Mouse (Mus musculus) liver, embryonic 13.5 days (tissue): ENCODE data around the gene Eif5a. TPM values are rescaled to one million over a fixed set of nuclear protein-coding genes. Genes with fewer than 3 reads are reported as not detected.
A peak's percentile ranks its signal among the peaks of the same experiment; 100 is the strongest.

ENCODE experiments used
- ATAC-seq: fragments of 200-750 bp; cut with Nextera tagmentation; 2 replicates; pipeline ENCODE4 v1.8.0; 2017; ENCODE audit warnings: low read depth, mild to moderate bottlenecking, moderate number of reproducible peaks, moderate library complexity
- DNase-seq: peaks from one replicate; pipeline ENCODE4 v3.0.0; 2022
- H3K27ac ChIP-seq: fragments of 300-500 bp; sonication (generic); 2 replicates; pipeline ENCODE4 v1.5.1; 2015; ENCODE audit warnings: moderate library complexity, mild to moderate bottlenecking, inconsistent platforms
- H3K27me3 ChIP-seq: fragments of 300-500 bp; sonication (generic); 2 replicates; pipeline ENCODE4 v1.6.1; 2015; ENCODE audit warnings: mild to moderate bottlenecking, inconsistent platforms
- H3K36me3 ChIP-seq: fragments of 300-500 bp; sonication (generic); 2 replicates; pipeline ENCODE4 v1.6.1; 2015; ENCODE audit warnings: mild to moderate bottlenecking, inconsistent platforms
- H3K4me1 ChIP-seq: fragments of 300-500 bp; sonication (generic); replicated peaks from 2 replicates; pipeline ENCODE4 v1.6.1; 2015; ENCODE audit warnings: inconsistent platforms
- H3K4me2 ChIP-seq: fragments of 300-500 bp; sonication (generic); 2 replicates; pipeline ENCODE4 v1.6.1; 2015; ENCODE audit warnings: inconsistent platforms, mild to moderate bottlenecking, moderate library complexity
- H3K4me3 ChIP-seq: fragments of 300-500 bp; sonication (generic); replicated peaks from 2 replicates; pipeline ENCODE4 v1.5.1; 2015; ENCODE audit warnings: mild to moderate bottlenecking, inconsistent platforms
- H3K9ac ChIP-seq: fragments of 300-500 bp; sonication (generic); 2 replicates; pipeline ENCODE4 v1.6.1; 2015; ENCODE audit warnings: mild to moderate bottlenecking, inconsistent platforms
- H3K9me3 ChIP-seq: fragments of 300-500 bp; sonication (generic); replicated peaks from 2 replicates; pipeline ENCODE4 v1.6.1; 2016; ENCODE audit warnings: inconsistent platforms
- WGBS: fragments of 180-500 bp; shearing (Covaris S2); methylation state at CpG from one replicate; pipeline ENCODE4 v1.1.7; 2015; ENCODE audit not compliant: insufficient replicate concordance; 5-methylcytosine and 5-hydroxymethylcytosine counted together
- polyA plus RNA-seq: library from polyadenylated mRNA; unstranded; fragments of >200 nt; fragmentation: Nextera tagmentation; extraction: Ambion mirVana; gene quantifications from 2 replicates; pipeline ENCODE4 v1.2.1, GENCODE M21; 2015

Eif5a gene
- polyA plus RNA-seq, 1 experiment from 2014 or later, result 1,847 TPM

- peaks cover 89% of the 10 kb centered on the region for H3K4me1 ChIP-seq
- H3K27me3 ChIP-seq, result 0 out of 2 replicates have a peak, but pooled peaks cover 4% of the 10 kb centered on the region
- H3K4me2 ChIP-seq, result peak overlapping the region; percentile 97
- H3K36me3 ChIP-seq, result no peaks in the 10 kb centered on the region
- peak overlapping the region; percentile 85 for H3K27ac ChIP-seq
- H3K4me3 ChIP-seq, result peak overlapping the region; percentile 66
- DNase-seq, result peak; percentile 72
- ATAC-seq, result peak; percentile 46
- H3K9ac ChIP-seq, result peak overlapping the region; percentile 75
- no peaks in the 10 kb centered on the region for H3K9me3 ChIP-seq
- under 1% methylated on average over 18 of the region's 18 CpGs for WGBS
These were observed 41.3 kb downstream of the Eif5a start for GRCm38 (mm10) chr11:69880506-69880852.

GRCm38 (mm10) chr11:69879711-69880110, 42.0 kb downstream of the Eif5a start:
- ATAC-seq, result no peak
- Histone ChIP-seq H3K4me3 (peak overlapping the region; percentile 66), H3K27me3 (0 out of 2 replicates have a peak, but pooled peaks cover 4% of the 10 kb centered on the region), H3K9me3 (no peaks in the 10 kb centered on the region), H3K4me1 (peaks cover 89% of the 10 kb centered on the region), H3K4me2 (peak overlapping the region; percentile 97), H3K27ac (peak overlapping the region; percentile 85), H3K36me3 (no peaks in the 10 kb centered on the region), H3K9ac (peak overlapping the region; percentile 75)
- no peak for DNase-seq
- WGBS, result 73% methylated on average over 15 of the region's 15 CpGs

GRCm38 (mm10) chr11:69878952-69879351, 42.8 kb downstream of the Eif5a start:
- peak; percentile 69 for ATAC-seq
- Histone ChIP-seq H3K9ac (peak overlapping the region; percentile 75), H3K4me3 (peak overlapping the region; percentile 66; the same call in 1 of the 2 replicates), H3K9me3 (no peaks in the 10 kb centered on the region), H3K36me3 (no peaks in the 10 kb centered on the region), H3K4me1 (peaks cover 88% of the 10 kb centered on the region), H3K27me3 (0 out of 2 replicates have a peak, but pooled peaks cover 4% of the 10 kb centered on the region), H3K4me2 (peak overlapping the region; percentile 97), H3K27ac (peak overlapping the region; percentile 85)
- peak; percentile 55 for DNase-seq
- WGBS, result 25% methylated on average over 6 of the region's 6 CpGs

- H3K4me1 ChIP-seq, result peaks cover 82% of the 10 kb centered on the region
- H3K4me3 ChIP-seq, result 0 out of 2 replicates have a peak overlapping the region, but pooled peaks have one; percentile 1
- WGBS, result 77% methylated on average over 3 of the region's 3 CpGs
- peak overlapping the region; percentile 97 for H3K4me2 ChIP-seq
- no peaks in the 10 kb centered on the region for H3K36me3 ChIP-seq
- no peaks in the 10 kb centered on the region for H3K9me3 ChIP-seq
- DNase-seq (no peak), ATAC-seq (no peak)
- peak overlapping the region; percentile 85 for H3K27ac ChIP-seq
- 0 out of 2 replicates have a peak, but pooled peaks cover 4% of the 10 kb centered on the region for H3K27me3 ChIP-seq
- H3K9ac ChIP-seq, result peak overlapping the region; percentile 75
These were observed 43.4 kb downstream of the Eif5a start for GRCm38 (mm10) chr11:69878399-69878798.

GRCm38 (mm10) chr11:69877878-69878277, 43.9 kb downstream of the Eif5a start, which contains the start of gene Tmem95:
Gene Tmem95 (minus strand): TSS chr11:69878018.
- Histone ChIP-seq H3K27me3 (0 out of 2 replicates have a peak, but pooled peaks cover 4% of the 10 kb centered on the region), H3K9ac (peak within 1 kb of the TSS; percentile 75), H3K27ac (peak within 1 kb of the TSS; percentile 85), H3K36me3 (no peaks in the 10 kb centered on the region), H3K9me3 (no peaks in the 10 kb centered on the region), H3K4me3 (peak within 1 kb of the TSS; percentile 18; the same call in 1 of the 2 replicates), H3K4me2 (peak within 1 kb of the TSS; percentile 97), H3K4me1 (peaks cover 82% of the 10 kb centered on the region)
- DNase-seq (no peak), ATAC-seq (no peak)
- 76% methylated on average over 11 of the region's 11 CpGs for WGBS

- Histone ChIP-seq H3K9ac (peak overlapping the region; percentile 42; the same call in 1 of the 2 replicates), H3K4me3 (peak overlapping the region; percentile 18; the same call in 1 of the 2 replicates), H3K36me3 (no peaks in the 10 kb centered on the region), H3K27me3 (0 out of 2 replicates have a peak, but pooled peaks cover 3% of the 10 kb centered on the region), H3K9me3 (no peaks in the 10 kb centered on the region), H3K27ac (peak overlapping the region; percentile 24; the same call in 1 of the 2 replicates), H3K4me2 (peak overlapping the region; percentile 44), H3K4me1 (peaks cover 78% of the 10 kb centered on the region)
- WGBS, result 1% methylated on average over 12 of the region's 12 CpGs
- DNase-seq (peak; percentile 82), ATAC-seq (peak; percentile 21; the same call in 1 of the 2 replicates)
These were observed 44.9 kb downstream of the Eif5a start for GRCm38 (mm10) chr11:69876867-69877266.

- 35% methylated on average over 7 of the region's 7 CpGs for WGBS
- no peak overlapping the region for H3K4me3 ChIP-seq
- H3K36me3 ChIP-seq, result no peaks in the 10 kb centered on the region
- H3K27me3 ChIP-seq, result no peaks in the 10 kb centered on the region
- DNase-seq, result no peak
- peaks cover 71% of the 10 kb centered on the region for H3K4me1 ChIP-seq
- peak overlapping the region; percentile 60; the same call in 1 of the 2 replicates for H3K27ac ChIP-seq
- H3K4me2 ChIP-seq, result peak overlapping the region; percentile 44; the same call in 1 of the 2 replicates
- no peaks in the 10 kb centered on the region for H3K9me3 ChIP-seq
- ATAC-seq, result no peak
- H3K9ac ChIP-seq, result 0 out of 2 replicates have a peak overlapping the region, but pooled peaks have one; percentile 6
These were observed 45.6 kb downstream of the Eif5a start for GRCm38 (mm10) chr11:69876186-69876585.

GRCm38 (mm10) chr11:69872451-69872850, 49.3 kb downstream of the Eif5a start:
- no peak overlapping the region for H3K9ac ChIP-seq
- 74% methylated on average over 4 of the region's 4 CpGs for WGBS
- ATAC-seq (no peak), DNase-seq (no peak)
- H3K4me3 ChIP-seq, result no peak overlapping the region
- no peaks in the 10 kb centered on the region for H3K27me3 ChIP-seq
- no peak overlapping the region for H3K4me2 ChIP-seq
- no peaks in the 10 kb centered on the region for H3K36me3 ChIP-seq
- H3K4me1 ChIP-seq, result peaks cover 48% of the 10 kb centered on the region
- H3K27ac ChIP-seq, result 0 out of 2 replicates have a peak overlapping the region, but pooled peaks have one; percentile 16
- H3K9me3 ChIP-seq, result no peaks in the 10 kb centered on the region

- Histone ChIP-seq H3K4me2 (no peak overlapping the region), H3K27ac (no peak overlapping the region), H3K9me3 (no peaks in the 10 kb centered on the region), H3K36me3 (no peaks in the 10 kb centered on the region), H3K4me1 (peaks cover 48% of the 10 kb centered on the region), H3K9ac (no peak overlapping the region), H3K4me3 (no peak overlapping the region), H3K27me3 (no peaks in the 10 kb centered on the region)
- no peak for ATAC-seq
- 80% methylated on average over 7 of the region's 7 CpGs for WGBS
- DNase-seq, result no peak
These were observed 49.9 kb downstream of the Eif5a start for GRCm38 (mm10) chr11:69871822-69872221.

- Histone ChIP-seq H3K27me3 (no peaks in the 10 kb centered on the region), H3K27ac (no peak overlapping the region; the same call in 1 of the 2 replicates), H3K36me3 (no peaks in the 10 kb centered on the region), H3K9ac (no peak overlapping the region), H3K4me1 (peaks cover 44% of the 10 kb centered on the region), H3K4me3 (no peak overlapping the region), H3K9me3 (no peaks in the 10 kb centered on the region), H3K4me2 (no peak overlapping the region)
- ATAC-seq (peak; percentile 58; the same call in 1 of the 2 replicates), DNase-seq (no peak)
- 56% methylated on average over 2 of the region's 2 CpGs for WGBS
These were observed 51.3 kb downstream of the Eif5a start for GRCm38 (mm10) chr11:69870289-69871069.

- Histone ChIP-seq H3K4me2 (no peak overlapping the region), H3K27me3 (no peaks in the 10 kb centered on the region), H3K27ac (no peak overlapping the region; the same call in 1 of the 2 replicates), H3K9ac (peak overlapping the region; percentile 23; the same call in 1 of the 2 replicates), H3K4me3 (no peak overlapping the region), H3K36me3 (no peaks in the 10 kb centered on the region), H3K4me1 (peaks cover 57% of the 10 kb centered on the region), H3K9me3 (no peaks in the 10 kb centered on the region)
- no peak for DNase-seq
- WGBS, result 33% methylated on average over 9 of the region's 9 CpGs
- ATAC-seq, result peak; percentile 63
These were observed 54.4 kb downstream of the Eif5a start for GRCm38 (mm10) chr11:69867335-69867734.
